Mouse (Mus musculus) thymus, adult 2 months (tissue): ENCODE data around the gene Pid1.

Source experiments
- CTCF ChIP-seq: fragments of 200-500 bp; IDR thresholded peaks from 2 replicates; pipeline ENCODE4 v1.5.1; 2012; ENCODE audit warnings: mild to moderate bottlenecking, control low read depth, low read length, moderate library complexity, borderline replicate concordance; ENCODE audit not compliant: control insufficient read depth, poor library complexity, insufficient read depth; ENCODE audit errors: extremely low read depth
- POLR2A ChIP-seq: fragments of 200-500 bp; IDR thresholded peaks from 2 replicates; pipeline ENCODE4 v1.6.1; 2012; ENCODE audit warnings: mild to moderate bottlenecking, low read length, control low read depth, moderate library complexity; ENCODE audit not compliant: control insufficient read depth, poor library complexity, insufficient read depth; ENCODE audit errors: extremely low read depth

GRCm38 (mm10) chr1:84362709-84363617, 1.0 kb downstream of the Pid1 start:
- no peak for TF ChIP-seq POLR2A
- no peak for TF ChIP-seq CTCF
